Mouse (Mus musculus) hindbrain, embryonic 15.5 days (tissue): Measurements from ENCODE around the gene Ampd1. TPM values are rescaled to one million over a fixed set of nuclear protein-coding genes. Genes with fewer than 3 reads are reported as not detected.
"Not testable (repeated sequence)": the region's sequence is repeated elsewhere in the genome, so short reads cannot be mapped to it uniquely, and the experiment has no call there.

Experiments used
- ATAC-seq: fragments of 200-750 bp; cut with Nextera tagmentation; 2 replicates; pipeline ENCODE4 v1.8.0; 2017; ENCODE audit warnings: low read depth, moderate number of reproducible peaks, moderate TSS enrichment; ENCODE audit not compliant: low FRiP score
- H3K27ac ChIP-seq: fragments of 300-500 bp; sonication (generic); replicated peaks from 2 replicates; pipeline ENCODE4 v1.5.1; 2015; ENCODE audit warnings: mild to moderate bottlenecking, inconsistent platforms
- H3K27me3 ChIP-seq: fragments of 300-500 bp; sonication (generic); 2 replicates; pipeline ENCODE4 v1.6.1; 2015; ENCODE audit warnings: control low read depth, inconsistent platforms
- H3K36me3 ChIP-seq: fragments of 300-500 bp; sonication (generic); 2 replicates; pipeline ENCODE4 v1.6.1; 2015; ENCODE audit warnings: control low read depth, inconsistent platforms
- H3K4me1 ChIP-seq: fragments of 300-500 bp; sonication (generic); replicated peaks from 2 replicates; pipeline ENCODE4 v1.6.1; 2015; ENCODE audit warnings: control low read depth, inconsistent platforms
- H3K4me2 ChIP-seq: fragments of 300-500 bp; sonication (generic); 2 replicates; pipeline ENCODE4 v1.6.1; 2015; ENCODE audit warnings: moderate library complexity, mild to moderate bottlenecking, inconsistent platforms
- H3K4me3 ChIP-seq: fragments of 300-500 bp; sonication (generic); 2 replicates; pipeline ENCODE4 v1.5.1; 2015; ENCODE audit warnings: mild to moderate bottlenecking, inconsistent platforms
- H3K9ac ChIP-seq: fragments of 300-500 bp; sonication (generic); 2 replicates; pipeline ENCODE4 v1.6.1; 2015; ENCODE audit warnings: inconsistent platforms
- H3K9me3 ChIP-seq: fragments of 300-500 bp; sonication (generic); 2 replicates; pipeline ENCODE4 v1.6.1; 2016; ENCODE audit warnings: control low read depth, inconsistent platforms
- WGBS: fragments of 180-500 bp; shearing (Covaris S2); methylation state at CpG from one replicate; pipeline ENCODE4 v1.1.7; 2015; 5-methylcytosine and 5-hydroxymethylcytosine counted together
- polyA plus RNA-seq: library from polyadenylated mRNA; unstranded; fragments of >200 nt; fragmentation: Nextera tagmentation; extraction: Ambion mirVana; gene quantifications from 2 replicates; pipeline ENCODE4 v1.2.1, GENCODE M21; 2015

The Ampd1 gene
- polyA plus RNA-seq, 1 experiment from 2014 or later = not detected

DNA sequence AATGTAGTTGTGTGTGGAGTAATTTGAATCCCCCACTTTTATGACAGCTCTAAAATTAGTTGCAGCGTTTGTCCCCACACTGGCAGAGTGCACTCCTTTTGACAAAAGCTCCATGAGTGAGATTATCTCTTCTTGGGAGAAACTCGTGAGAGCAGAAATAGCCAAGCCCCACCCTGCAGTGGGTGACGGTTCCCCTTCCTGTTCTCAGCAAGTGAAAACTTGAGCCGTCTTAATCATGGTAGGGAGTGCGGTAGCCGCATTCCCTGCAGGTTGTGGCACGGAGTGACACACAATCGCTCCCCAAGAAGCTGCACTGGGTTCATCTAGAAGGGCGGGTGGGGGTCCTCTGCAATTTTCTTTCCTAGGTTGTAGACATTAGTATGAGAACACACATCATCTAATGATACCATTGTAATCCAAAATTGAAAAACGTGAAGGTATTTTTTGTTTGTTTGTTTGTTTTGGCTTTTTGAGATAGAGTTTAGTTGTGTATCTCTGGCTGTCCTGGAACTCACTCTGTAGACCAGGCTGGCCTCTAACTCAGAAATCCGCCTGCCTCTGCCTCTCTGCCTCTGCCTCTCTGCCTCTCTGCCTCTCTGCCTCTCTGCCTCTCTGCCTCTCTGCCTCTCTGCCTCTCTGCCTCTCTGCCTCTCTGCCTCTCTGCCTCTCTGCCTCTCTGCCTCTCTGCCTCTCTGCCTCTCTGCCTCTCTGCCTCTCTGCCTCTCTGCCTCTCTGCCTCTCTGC is 66.5 kb downstream of the Ampd1 start:
- H3K9ac ChIP-seq, H3K27me3 ChIP-seq, H3K4me3 ChIP-seq, H3K36me3 ChIP-seq, H3K9me3 ChIP-seq, H3K4me1 ChIP-seq, ATAC-seq, H3K4me2 ChIP-seq, H3K27ac ChIP-seq: not testable (repeated sequence)
- WGBS = 74% methylated on average over 11 of the region's 11 CpGs

DNA sequence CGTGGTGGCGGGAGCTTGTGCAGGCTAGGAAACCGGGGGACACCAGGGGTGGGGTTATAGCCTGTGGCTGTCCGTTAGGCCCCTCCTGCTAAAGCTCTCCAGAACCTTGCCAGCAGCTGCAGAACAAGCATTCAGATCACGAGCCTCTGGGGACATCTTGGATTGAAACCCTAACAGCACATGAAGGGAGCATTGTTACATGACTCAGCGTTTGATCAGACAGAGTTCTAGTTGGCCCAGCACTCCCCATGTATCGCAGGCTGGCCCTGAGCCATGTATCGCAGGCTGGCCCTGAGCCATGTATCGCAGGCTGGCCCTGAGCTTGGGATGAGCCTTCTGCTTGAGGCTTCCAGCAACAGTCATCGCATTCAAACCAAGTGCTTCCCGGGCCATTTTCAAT is 67.5 kb downstream of the Ampd1 start:
- Histone ChIP-seq H3K27ac (no peak overlapping the region), H3K9ac (no peak overlapping the region), H3K4me3 (no peak overlapping the region), H3K27me3 (no peaks in the 10 kb centered on the region), H3K4me1 (no peaks in the 10 kb centered on the region), H3K9me3 (no peaks in the 10 kb centered on the region), H3K4me2 (no peak overlapping the region), H3K36me3 (no peaks in the 10 kb centered on the region)
- no peak for ATAC-seq
- 83% methylated on average over 11 of the region's 11 CpGs for WGBS

- ATAC-seq = no peak
- 0 out of 2 replicates have a peak, but pooled peaks cover 4% of the 10 kb centered on the region for H3K4me1 ChIP-seq
- no peaks in the 10 kb centered on the region for H3K9me3 ChIP-seq
- H3K4me2 ChIP-seq = no peak overlapping the region
- no peaks in the 10 kb centered on the region for H3K36me3 ChIP-seq
- H3K27ac ChIP-seq = no peak overlapping the region
- 91% methylated on average over 10 of the region's 10 CpGs for WGBS
- H3K9ac ChIP-seq = no peak overlapping the region
- H3K4me3 ChIP-seq = no peak overlapping the region
- H3K27me3 ChIP-seq = no peaks in the 10 kb centered on the region
These were observed 68.6 kb downstream of the Ampd1 start for GRCm38 (mm10) chr3:103142366-103142765.

DNA sequence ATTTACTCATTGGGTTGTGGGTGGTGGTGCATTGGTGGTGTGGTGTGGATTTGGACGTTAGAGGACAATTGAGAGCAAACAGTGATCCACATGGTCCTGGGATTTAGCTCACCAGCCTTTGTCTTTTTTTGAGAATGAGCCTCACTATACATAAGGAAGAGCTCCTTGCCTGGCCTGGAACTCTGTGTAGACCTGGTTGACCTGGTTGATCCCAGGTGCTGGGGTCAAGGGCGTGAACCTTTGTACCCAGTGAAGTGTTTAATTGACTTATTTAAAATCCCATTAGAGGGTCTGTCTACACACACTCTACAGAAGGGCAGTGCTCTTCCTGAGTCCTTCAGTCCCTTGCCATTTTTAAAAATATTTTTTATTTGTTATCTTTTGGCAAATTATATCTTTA is 71.5 kb downstream of the Ampd1 start:
- ATAC-seq = no peak
- WGBS = 86% methylated on average over 2 of the region's 2 CpGs

DNA sequence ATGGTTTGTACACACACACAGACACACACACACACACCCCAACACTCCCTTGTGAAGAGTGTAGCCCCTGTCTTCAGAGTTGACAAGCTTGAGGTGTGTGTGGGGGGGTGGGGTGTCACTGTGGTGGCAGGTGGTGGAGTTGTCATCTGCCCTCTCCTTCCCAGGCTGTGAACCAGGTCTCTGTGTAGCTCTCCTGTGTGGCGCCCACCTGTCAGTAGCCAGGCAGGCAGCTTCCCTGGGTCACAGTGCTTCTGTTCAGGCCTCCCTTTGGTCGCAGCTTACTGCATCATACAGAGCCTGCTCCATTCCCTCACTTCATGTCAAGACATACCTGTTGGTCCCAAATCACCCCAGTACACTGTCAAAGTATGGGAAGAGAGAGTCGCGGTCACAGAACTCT is 72.0 kb downstream of the Ampd1 start:
- Histone ChIP-seq H3K9me3 (no peaks in the 10 kb centered on the region), H3K4me3 (no peak overlapping the region), H3K36me3 (no peaks in the 10 kb centered on the region), H3K27me3 (no peaks in the 10 kb centered on the region), H3K4me2 (no peak overlapping the region), H3K9ac (no peak overlapping the region), H3K4me1 (0 out of 2 replicates have a peak, but pooled peaks cover 4% of the 10 kb centered on the region), H3K27ac (no peak overlapping the region)
- ATAC-seq = no peak
- 75% methylated on average over 4 of the region's 4 CpGs for WGBS

More for the DNA sequence above, 71.5 kb downstream of the Ampd1 start:
- Histone ChIP-seq H3K27me3 (no peaks in the 10 kb centered on the region), H3K4me1 (0 out of 2 replicates have a peak, but pooled peaks cover 4% of the 10 kb centered on the region), H3K9ac (no peak overlapping the region), H3K9me3 (no peaks in the 10 kb centered on the region), H3K4me2 (no peak overlapping the region), H3K36me3 (no peaks in the 10 kb centered on the region), H3K4me3 (no peak overlapping the region), H3K27ac (no peak overlapping the region)

DNA sequence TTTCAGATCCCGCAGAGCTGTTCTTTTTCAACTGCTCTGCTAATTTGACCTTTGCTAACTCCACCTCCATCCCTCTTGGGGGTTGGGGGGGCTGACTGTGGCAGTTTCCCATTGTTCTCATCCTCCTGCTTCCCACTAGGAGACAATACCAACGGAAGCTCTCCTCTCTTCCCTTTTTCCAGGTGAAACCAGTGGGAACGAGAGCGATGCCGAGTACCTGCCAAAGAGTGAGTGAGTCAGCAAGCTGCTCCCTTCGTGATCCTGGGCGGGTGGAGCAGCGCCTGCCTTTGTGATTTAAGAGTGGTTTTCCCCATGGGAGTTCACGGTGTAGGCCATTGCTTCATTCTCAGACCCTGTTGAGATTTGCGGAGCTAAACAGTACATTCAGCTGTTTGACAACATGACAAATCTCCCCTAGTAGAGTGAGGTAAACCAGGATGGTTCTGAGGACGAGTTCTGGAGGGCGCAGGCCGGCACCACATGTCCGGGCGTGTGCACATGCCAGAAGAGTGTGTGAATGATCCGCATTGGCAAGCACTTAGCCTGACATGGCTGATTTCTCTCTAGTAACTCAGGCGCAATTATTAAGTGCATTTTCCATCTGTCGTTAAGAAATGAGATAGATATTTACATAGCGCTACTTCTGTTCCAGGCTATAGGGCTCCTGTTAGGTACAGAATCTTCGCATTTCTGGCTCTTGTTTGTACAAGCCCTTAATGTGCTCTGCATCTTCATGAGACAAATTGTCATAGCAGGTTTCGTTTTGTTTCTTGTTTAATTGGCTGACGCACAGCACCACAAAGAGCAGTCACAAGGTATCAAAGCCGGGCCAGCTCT is 72.7 kb downstream of the Ampd1 start:
- H3K36me3 ChIP-seq = no peaks in the 10 kb centered on the region
- no peak for ATAC-seq
- no peak overlapping the region for H3K9ac ChIP-seq
- 0 out of 2 replicates have a peak, but pooled peaks cover 4% of the 10 kb centered on the region for H3K4me1 ChIP-seq
- no peaks in the 10 kb centered on the region for H3K9me3 ChIP-seq
- H3K27me3 ChIP-seq = no peaks in the 10 kb centered on the region
- no peak overlapping the region for H3K4me3 ChIP-seq
- 52% methylated on average over 23 of the region's 23 CpGs for WGBS
- no peak overlapping the region for H3K4me2 ChIP-seq
- H3K27ac ChIP-seq = no peak overlapping the region

GRCm38 (mm10) chr3:103147775-103148174 is 74.0 kb downstream of the Ampd1 start:
- no peaks in the 10 kb centered on the region for H3K27me3 ChIP-seq
- H3K27ac ChIP-seq = no peak overlapping the region
- 88% methylated on average over 4 of the region's 4 CpGs for WGBS
- 0 out of 2 replicates have a peak, but pooled peaks cover 4% of the 10 kb centered on the region for H3K4me1 ChIP-seq
- H3K36me3 ChIP-seq = no peaks in the 10 kb centered on the region
- H3K9ac ChIP-seq = no peak overlapping the region
- no peaks in the 10 kb centered on the region for H3K9me3 ChIP-seq
- H3K4me2 ChIP-seq = no peak overlapping the region
- H3K4me3 ChIP-seq = no peak overlapping the region
- no peak for ATAC-seq

GRCm38 (mm10) chr3:103148941-103149340 is 75.1 kb downstream of the Ampd1 start:
- no peak overlapping the region for H3K27ac ChIP-seq
- H3K4me3 ChIP-seq = no peak overlapping the region
- H3K36me3 ChIP-seq = no peaks in the 10 kb centered on the region
- 0 out of 2 replicates have a peak, but pooled peaks cover 4% of the 10 kb centered on the region for H3K4me1 ChIP-seq
- H3K4me2 ChIP-seq = no peak overlapping the region
- no peaks in the 10 kb centered on the region for H3K9me3 ChIP-seq
- H3K27me3 ChIP-seq = no peaks in the 10 kb centered on the region
- H3K9ac ChIP-seq = no peak overlapping the region
- no peak for ATAC-seq
- 89% methylated on average over 10 of the region's 10 CpGs for WGBS

Other genes with a start within 250 kb of the Ampd1 start
- gene Sycp1, start 137.9 kb upstream of the Ampd1 start, polyA plus RNA-seq = not detected in 2 replicates
- gene Nr1h5, start 109.9 kb upstream of the Ampd1 start, polyA plus RNA-seq = not detected in 2 replicates
- 57.8 and 61.7 TPM in 2 replicates for gene Sike1, start 78.3 kb upstream of the Ampd1 start, polyA plus RNA-seq
- 314 and 316 TPM in 2 replicates for gene Csde1, start 53.6 kb upstream of the Ampd1 start, polyA plus RNA-seq
- 91.3 and 94.6 TPM in 2 replicates for gene Nras, start 15.7 kb upstream of the Ampd1 start, polyA plus RNA-seq
- 1.2 and 1.3 TPM in 2 replicates for gene Dennd2c, start 28.6 kb downstream of the Ampd1 start, polyA plus RNA-seq
- 202 and 203 TPM in 2 replicates for gene Bcas2, start 97.6 kb downstream of the Ampd1 start, polyA plus RNA-seq
- 25.1 and 29.8 TPM in 2 replicates for gene Trim33, start 205.3 kb downstream of the Ampd1 start, polyA plus RNA-seq